Mouse (Mus musculus) lung, adult 18-20 months (tissue): ENCODE results near the gene Erich4.

Source experiments
- DNase-seq, 2 experiments: peaks; one replicate each; pipeline ENCODE4 v3.0.0; 2022; ENCODE audit warnings: mixed read lengths in 2 of 2

Erich4 gene

GRCm38 (mm10) chr7:25623857-25624370 is 8.2 kb upstream of the Erich4 start:
- no peak for DNase-seq

DNA sequence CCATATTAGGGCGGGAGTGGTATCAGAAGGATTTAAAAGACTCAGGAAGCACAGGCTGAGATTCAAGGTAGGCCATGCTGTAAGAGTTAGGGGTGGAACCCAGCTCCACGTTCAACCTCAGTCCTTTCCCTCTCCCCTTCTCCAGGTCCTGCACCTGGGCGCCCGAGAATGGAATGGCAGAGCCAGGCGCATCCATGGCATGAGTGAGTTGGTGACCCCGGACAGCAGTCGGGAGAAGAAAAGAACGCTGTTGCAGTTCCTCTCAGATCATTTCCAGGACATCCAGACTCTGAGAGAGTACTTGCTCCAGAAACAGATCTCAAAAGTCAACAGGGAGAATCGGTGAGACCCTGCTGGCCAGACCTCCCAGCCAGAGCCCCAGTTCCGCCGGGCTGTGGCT is 5.1 kb upstream of the Erich4 start:
- DNase-seq, result no peak

GRCm38 (mm10) chr7:25620101-25620500 is 4.4 kb upstream of the Erich4 start:
- DNase-seq, result no peak

DNA sequence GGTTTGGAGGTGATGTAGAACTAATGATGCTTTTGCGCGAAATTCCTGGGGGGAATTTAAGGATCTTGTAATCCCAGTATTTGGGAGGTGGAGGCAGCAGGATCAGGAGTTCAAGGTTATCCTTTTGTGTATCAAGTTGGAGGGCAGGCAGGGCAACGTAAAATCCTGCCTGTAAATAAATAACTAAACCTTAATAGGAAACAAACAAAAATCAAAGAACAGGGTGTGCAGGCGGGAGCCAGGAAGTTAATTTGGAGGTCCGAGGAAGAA is 4.0 kb upstream of the Erich4 start:
- no peak for DNase-seq

DNA sequence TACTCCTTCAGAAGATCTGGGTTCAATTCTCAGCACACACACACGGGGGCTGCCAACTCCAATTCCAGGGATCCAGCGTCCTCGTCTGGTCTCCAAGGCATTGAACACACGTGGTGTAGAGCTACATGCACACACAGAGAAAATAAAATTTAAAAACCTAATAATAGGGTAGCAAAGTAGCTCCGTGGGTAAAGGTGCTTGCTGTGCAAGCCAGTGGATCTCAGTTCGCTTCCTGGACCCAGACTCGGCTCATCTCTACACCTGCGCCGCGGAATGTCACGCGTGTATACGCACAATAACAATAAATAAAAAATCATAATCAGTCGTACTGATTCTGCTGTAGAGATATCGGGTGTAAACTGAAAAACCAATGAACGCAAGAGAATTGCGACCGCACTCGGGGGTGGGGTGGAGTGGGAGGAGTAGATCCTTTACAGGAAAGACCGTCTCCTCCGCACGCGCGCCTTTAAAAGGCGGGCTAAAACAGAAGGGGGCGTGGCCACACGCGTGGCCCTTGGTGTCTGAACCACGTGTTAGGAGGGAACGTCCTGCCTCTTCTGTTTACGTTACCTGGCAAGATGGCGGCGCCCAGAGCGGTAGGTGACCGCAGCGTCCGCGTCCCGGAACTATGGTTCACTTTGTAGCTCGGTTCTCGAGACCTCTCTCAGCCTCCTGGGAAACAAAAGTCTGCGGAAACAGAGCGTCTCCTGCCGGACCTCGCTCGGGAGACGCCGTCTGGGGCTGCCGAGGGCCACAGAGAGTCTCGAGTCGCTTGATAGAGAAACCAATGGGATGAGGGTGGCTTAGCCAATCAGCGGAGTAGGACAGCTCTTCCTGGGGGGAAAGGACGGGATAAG is 3.4 kb upstream of the Erich4 start, which contains the start of gene Dmac2:
Dmac2 (plus strand) TSS at position 550 of the 857 bp plus-strand sequence.
- DNase-seq, result peak; percentile 95 to 97

DNA sequence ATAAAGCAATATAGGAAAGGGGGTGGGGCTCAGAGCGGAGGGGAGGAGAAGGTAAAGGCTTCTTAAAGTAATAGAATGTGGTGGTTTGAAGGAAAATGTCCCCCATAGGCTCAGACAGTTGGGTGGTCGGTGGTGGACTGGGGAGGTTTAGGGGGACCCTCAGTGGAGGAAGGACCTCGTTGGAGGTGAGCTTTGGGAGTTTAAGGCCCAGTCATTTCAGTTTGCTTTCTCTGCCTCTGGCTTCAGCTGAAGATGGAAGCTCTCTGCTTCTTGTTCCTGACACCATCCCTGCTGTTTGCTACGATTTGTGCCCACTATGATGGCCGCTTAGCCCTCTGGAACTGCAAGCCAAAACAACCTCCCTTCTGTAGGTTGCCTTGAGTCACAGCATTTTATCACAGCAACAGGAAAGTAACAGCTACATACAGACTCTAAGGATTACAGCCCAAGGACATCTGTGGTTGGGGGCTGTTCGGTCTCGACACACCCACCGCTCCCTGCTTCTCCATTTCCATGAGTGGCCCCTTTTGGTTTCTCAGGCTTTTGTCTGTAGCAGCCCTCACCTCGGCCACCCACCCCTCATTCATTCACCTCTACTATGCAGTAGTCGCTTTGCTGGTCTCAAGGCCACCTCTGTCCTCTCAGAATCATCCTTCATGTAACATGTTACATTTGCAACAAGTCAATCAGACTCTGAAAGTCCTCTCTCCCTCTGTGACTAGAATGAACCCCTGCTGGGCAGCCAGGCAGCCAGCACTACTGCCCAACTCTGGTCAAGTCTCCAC is 1.9 kb upstream of the Erich4 start:
- DNase-seq, result peak in 1 of 2 experiments; percentile 1

GRCm38 (mm10) chr7:25614831-25615705 is 624 bp downstream of the Erich4 start:
- DNase-seq, result no peak

GRCm38 (mm10) chr7:25614086-25614485 is 1.6 kb downstream of the Erich4 start:
- no peak for DNase-seq

- no peak for DNase-seq
Observed at GRCm38 (mm10) chr7:25611501-25611900, 4.2 kb downstream of the Erich4 start.

GRCm38 (mm10) chr7:25610056-25610455 is 5.6 kb downstream of the Erich4 start:
- DNase-seq, result no peak

DNA sequence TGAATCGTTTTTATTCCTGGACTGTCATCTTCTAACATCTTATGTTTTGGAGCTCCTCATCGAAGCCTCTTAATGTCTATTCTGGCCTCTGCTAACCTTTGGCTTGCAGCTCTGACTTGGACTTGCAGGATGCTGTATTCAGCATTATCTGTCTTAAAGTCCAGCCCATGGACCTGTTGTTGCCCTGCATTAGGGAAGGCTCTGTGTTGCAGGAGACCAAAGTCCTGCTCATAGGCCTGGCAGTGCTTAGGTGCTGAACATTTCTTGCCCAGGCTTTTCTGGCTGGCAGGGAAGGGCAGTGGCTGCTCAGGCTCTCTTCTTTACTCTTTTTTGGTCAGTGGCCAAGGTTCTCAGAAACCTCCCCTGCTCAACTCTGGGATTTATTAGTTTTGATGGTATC is 8.5 kb downstream of the Erich4 start:
- no peak for DNase-seq

- no peak for DNase-seq
Observed at GRCm38 (mm10) chr7:25606625-25607063, 9.0 kb downstream of the Erich4 start.

- DNase-seq, result peak in 1 of 2 experiments; percentile 1
Observed at GRCm38 (mm10) chr7:25601346-25601745, 14.3 kb downstream of the Erich4 start.

DNA sequence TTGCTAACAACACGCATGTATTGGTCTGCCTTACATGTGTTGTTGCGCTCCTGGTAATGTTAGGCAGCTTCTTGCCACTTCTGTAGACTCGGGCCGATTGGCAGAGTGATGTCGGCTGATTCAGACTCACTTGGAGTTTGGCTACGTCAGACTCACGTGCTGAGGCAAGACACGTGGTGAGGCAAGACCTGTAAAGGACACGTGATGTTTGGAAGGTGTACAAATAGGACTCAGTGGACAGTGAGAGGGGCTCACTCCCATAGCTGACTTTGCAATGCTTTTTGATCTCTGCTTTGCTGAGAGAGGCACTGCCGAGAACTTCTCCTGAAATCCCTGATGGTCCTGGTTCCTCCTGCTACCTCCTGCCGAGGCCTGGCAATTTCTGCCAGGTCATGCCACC is 15.0 kb downstream of the Erich4 start:
- DNase-seq, result peak in 1 of 2 experiments; percentile 1

DNA sequence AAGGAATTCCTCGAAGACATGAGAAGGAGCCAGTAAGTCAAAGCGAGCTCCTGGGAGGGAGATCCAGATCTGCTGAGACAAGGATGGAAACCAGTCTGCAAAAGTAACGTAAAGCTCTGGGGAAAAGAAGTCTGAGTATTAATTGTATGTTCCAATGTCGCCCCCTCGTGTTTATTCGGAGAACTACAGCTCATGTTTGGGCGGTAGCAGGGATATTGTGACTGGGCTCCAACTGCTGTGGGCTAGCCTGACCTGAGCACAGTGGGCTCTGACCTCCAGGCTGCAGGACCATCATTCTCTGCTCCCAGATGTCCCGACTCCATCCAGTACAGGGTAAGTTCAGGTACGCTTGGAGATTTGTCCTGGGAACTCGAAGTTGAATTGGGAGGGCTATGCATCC is 16.0 kb downstream of the Erich4 start:
- DNase-seq, result peak; percentile 51 to 61

- DNase-seq, result no peak
Observed at GRCm38 (mm10) chr7:25593859-25594258, 21.8 kb downstream of the Erich4 start.

GRCm38 (mm10) chr7:25591226-25591625 is 24.5 kb downstream of the Erich4 start:
- DNase-seq, result no peak

DNA sequence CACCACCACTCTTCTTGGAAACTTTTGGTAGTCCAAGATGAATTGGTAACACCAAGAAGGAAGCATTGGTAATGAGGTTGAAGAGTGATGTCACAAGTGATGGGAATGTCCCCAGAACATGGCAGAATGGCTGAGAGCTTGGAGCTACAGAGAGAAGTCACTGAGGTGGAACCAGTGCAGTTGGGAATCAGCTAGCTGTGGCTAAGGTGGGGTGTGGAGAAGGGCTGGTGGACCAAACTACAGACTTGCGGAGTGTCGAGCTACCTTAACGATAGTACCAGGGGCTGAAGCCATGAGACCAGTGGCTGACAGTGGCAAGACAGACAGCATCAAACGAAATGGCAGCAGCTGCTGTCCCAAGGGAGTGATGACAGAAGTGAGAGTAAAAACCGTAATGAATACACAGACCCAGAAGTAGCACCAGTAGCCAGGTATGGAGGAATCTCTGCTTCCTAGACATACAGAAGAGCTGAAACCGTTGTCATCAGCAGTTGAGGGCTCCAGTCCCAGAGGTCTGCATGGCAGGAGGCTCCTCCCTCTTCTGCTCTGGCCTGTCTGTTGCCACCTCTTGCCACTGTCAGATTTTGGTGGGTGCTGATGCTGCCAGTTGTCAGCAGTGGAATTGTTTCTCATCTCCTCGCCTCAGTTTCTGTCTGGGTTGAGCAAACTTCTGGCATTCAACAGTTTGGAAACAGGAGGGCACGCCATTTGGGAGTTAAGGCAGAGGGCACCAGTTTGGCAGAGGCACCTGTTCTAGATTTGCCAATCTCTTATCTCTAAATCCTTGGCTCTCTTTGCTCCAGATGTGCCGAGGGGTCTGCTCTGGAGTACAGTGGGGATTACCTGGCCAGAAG is 30.1 kb downstream of the Erich4 start:
- no peak for DNase-seq

DNA sequence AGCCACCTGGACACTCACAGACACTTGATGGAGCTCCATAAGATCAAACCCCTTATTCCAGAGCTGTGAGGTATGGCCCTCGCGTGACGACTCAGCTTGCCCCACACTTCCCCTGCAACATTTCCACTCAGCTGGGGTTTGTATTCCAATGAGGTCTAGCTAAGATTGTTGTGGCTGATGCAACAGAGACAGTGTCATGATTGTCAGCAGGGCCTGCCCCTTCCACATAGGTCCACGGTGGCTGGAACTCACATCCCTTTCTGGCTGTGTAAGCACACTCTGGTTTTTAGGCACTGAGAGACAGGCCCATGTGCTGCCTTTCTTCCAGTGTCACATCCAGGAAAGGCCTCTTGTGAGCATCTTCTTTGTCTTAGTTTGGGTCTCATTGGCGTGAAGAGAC is 31.0 kb downstream of the Erich4 start:
- DNase-seq, result no peak

GRCm38 (mm10) chr7:25582301-25582810 is 33.3 kb downstream of the Erich4 start:
- no peak for DNase-seq

DNA sequence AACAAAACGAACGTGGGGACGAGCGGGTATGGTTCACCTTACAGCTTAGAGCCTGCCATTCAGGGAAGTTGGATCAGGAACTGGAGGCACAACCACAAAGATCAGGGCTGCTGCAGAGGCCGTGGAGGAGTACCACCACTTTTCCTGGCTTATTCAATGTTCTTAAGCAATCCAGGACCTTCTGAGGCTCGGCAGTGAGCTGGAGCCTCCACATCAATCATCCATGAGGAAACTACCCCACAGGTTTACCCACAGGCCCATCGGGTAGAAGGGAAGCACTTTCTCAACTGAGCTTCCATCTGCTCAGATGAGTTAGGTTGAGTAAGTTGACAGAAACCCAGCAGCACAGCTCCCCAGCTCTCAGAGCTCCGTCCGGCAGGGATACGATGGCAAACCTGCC is 36.3 kb downstream of the Erich4 start:
- no peak for DNase-seq
